Mouse (Mus musculus) lung, postnatal 0 days (tissue): ENCODE results near the gene Tepp. TPM values are rescaled to one million over a fixed set of nuclear protein-coding genes. Genes with fewer than 3 reads are reported as not detected.

Experiments used
- ATAC-seq: fragments of 200-750 bp; cut with Nextera tagmentation; 2 replicates; pipeline ENCODE4 v1.8.0; 2017; ENCODE audit warnings: moderate library complexity
- DNase-seq: peaks from one replicate; pipeline ENCODE4 v3.0.0-alpha.2; 2016; ENCODE audit warnings: low spot score
- H3K27ac ChIP-seq: fragments of 300-500 bp; sonication (generic); 2 replicates; pipeline ENCODE4 v1.5.1; 2014; ENCODE audit warnings: antibody characterized with exemption, mild to moderate bottlenecking, low read length, mixed read lengths
- H3K27me3 ChIP-seq: fragments of 300-500 bp; sonication (generic); replicated peaks from 2 replicates; pipeline ENCODE4 v1.6.1; 2014; ENCODE audit warnings: low read length, mixed read lengths; ENCODE audit not compliant: insufficient read depth
- H3K36me3 ChIP-seq: fragments of 300-500 bp; sonication (generic); 2 replicates; pipeline ENCODE4 v1.6.1; 2014; ENCODE audit warnings: low read length, mixed read lengths; ENCODE audit not compliant: insufficient read depth
- H3K4me1 ChIP-seq: fragments of 300-500 bp; sonication (generic); 2 replicates; pipeline ENCODE4 v1.6.1; 2014; ENCODE audit warnings: antibody characterized with exemption, low read depth, low read length, mixed read lengths; ENCODE audit not compliant: insufficient read depth
- H3K4me2 ChIP-seq: fragments of 300-500 bp; sonication (generic); replicated peaks from 2 replicates; pipeline ENCODE4 v1.6.1; 2014; ENCODE audit warnings: low read depth, mild to moderate bottlenecking, low read length, moderate library complexity, mixed read lengths
- H3K4me3 ChIP-seq: fragments of 300-500 bp; sonication (generic); 2 replicates; pipeline ENCODE4 v1.5.1; 2014; ENCODE audit warnings: low read depth, low read length
- H3K9ac ChIP-seq: fragments of 300-500 bp; sonication (generic); replicated peaks from 2 replicates; pipeline ENCODE4 v1.6.1; 2014; ENCODE audit warnings: low read depth, mild to moderate bottlenecking
- H3K9me3 ChIP-seq: fragments of 300-500 bp; sonication (generic); 2 replicates; pipeline ENCODE4 v1.6.1; 2016; ENCODE audit warnings: low read length, mixed read lengths
- CTCF ChIP-seq: IDR thresholded peaks from 2 replicates; pipeline ENCODE4 v1.5.1; 2016; ENCODE audit warnings: antibody characterized with exemption, mild to moderate bottlenecking
- EP300 ChIP-seq: IDR thresholded peaks from 2 replicates; pipeline ENCODE4 v1.6.1; 2016; ENCODE audit warnings: antibody characterized with exemption, mild to moderate bottlenecking, control low read depth
- WGBS: fragments of 180-500 bp; shearing (Covaris S2); extraction: QIAGEN DNeasy Blood & Tissue Kit; methylation state at CpG from one replicate; pipeline ENCODE4 v1.1.7; 2014; 5-methylcytosine and 5-hydroxymethylcytosine counted together
- polyA plus RNA-seq: library from polyadenylated mRNA; unstranded; fragments of >200 nt; fragmentation: Nextera tagmentation; extraction: Ambion mirVana; gene quantifications from 2 replicates; pipeline ENCODE4 v1.2.1, GENCODE M21; 2015

Tepp gene
- polyA plus RNA-seq, 1 experiment from 2014 or later, result 2.1 TPM

GRCm38 (mm10) chr8:95354606-95355005 is 44.2 kb downstream of the Tepp start:
- TF ChIP-seq CTCF (no peak), EP300 (no peak)
- H3K27ac ChIP-seq, result no peak overlapping the region
- H3K4me3 ChIP-seq, result no peak overlapping the region
- H3K4me2 ChIP-seq, result no peak overlapping the region
- ATAC-seq, result no peak
- no peaks in the 10 kb centered on the region for H3K27me3 ChIP-seq
- WGBS, result 79% methylated on average over 2 of the region's 2 CpGs
- H3K9me3 ChIP-seq, result no peaks in the 10 kb centered on the region
- H3K36me3 ChIP-seq, result no peaks in the 10 kb centered on the region
- peaks cover 21% of the 10 kb centered on the region for H3K4me1 ChIP-seq
- H3K9ac ChIP-seq, result no peak overlapping the region
- peak; percentile 54 for DNase-seq

GRCm38 (mm10) chr8:95358550-95359411 is 48.4 kb downstream of the Tepp start:
- peak; percentile 57; the same call in 1 of the 2 replicates for ATAC-seq
- Histone ChIP-seq H3K36me3 (no peaks in the 10 kb centered on the region), H3K4me2 (no peak overlapping the region), H3K9ac (no peak overlapping the region), H3K27me3 (no peaks in the 10 kb centered on the region), H3K27ac (no peak overlapping the region; the same call in 1 of the 2 replicates), H3K9me3 (no peaks in the 10 kb centered on the region), H3K4me1 (peaks cover 5% of the 10 kb centered on the region), H3K4me3 (no peak overlapping the region)
- no peak for DNase-seq
- 39% methylated on average over 7 of the region's 8 CpGs for WGBS
- TF ChIP-seq CTCF (no peak), EP300 (no peak)

- WGBS, result 29% methylated on average over 7 of the region's 7 CpGs
- TF ChIP-seq EP300, result no peak
- TF ChIP-seq CTCF, result no peak
- Histone ChIP-seq H3K36me3 (no peaks in the 10 kb centered on the region), H3K27ac (no peak overlapping the region), H3K4me3 (no peak overlapping the region), H3K9ac (no peak overlapping the region), H3K4me2 (no peak overlapping the region), H3K27me3 (no peaks in the 10 kb centered on the region), H3K9me3 (no peaks in the 10 kb centered on the region), H3K4me1 (peaks cover 5% of the 10 kb centered on the region)
- no peak for DNase-seq
- ATAC-seq, result no peak; the same call in 1 of the 2 replicates
Observed at GRCm38 (mm10) chr8:95360181-95361015, 50.0 kb downstream of the Tepp start.

- peaks cover 5% of the 10 kb centered on the region for H3K4me1 ChIP-seq
- no peak overlapping the region for H3K9ac ChIP-seq
- H3K27me3 ChIP-seq, result no peaks in the 10 kb centered on the region
- no peak for ATAC-seq
- no peak for DNase-seq
- H3K4me3 ChIP-seq, result no peak overlapping the region
- H3K27ac ChIP-seq, result no peak overlapping the region
- H3K36me3 ChIP-seq, result no peaks in the 10 kb centered on the region
- WGBS, result 54% methylated on average over 3 of the region's 3 CpGs
- H3K4me2 ChIP-seq, result no peak overlapping the region
- TF ChIP-seq CTCF (no peak), EP300 (no peak)
- no peaks in the 10 kb centered on the region for H3K9me3 ChIP-seq
Observed at GRCm38 (mm10) chr8:95361016-95361341, 50.6 kb downstream of the Tepp start.

GRCm38 (mm10) chr8:95362272-95362671 is 51.9 kb downstream of the Tepp start:
- DNase-seq (no peak), ATAC-seq (no peak)
- WGBS, result 60% methylated on average over 6 of the region's 6 CpGs
- peaks cover 5% of the 10 kb centered on the region for H3K4me1 ChIP-seq
- H3K36me3 ChIP-seq, result no peaks in the 10 kb centered on the region
- no peak for TF ChIP-seq CTCF
- TF ChIP-seq EP300, result no peak
- no peaks in the 10 kb centered on the region for H3K9me3 ChIP-seq
- no peaks in the 10 kb centered on the region for H3K27me3 ChIP-seq
- no peak overlapping the region for H3K4me2 ChIP-seq
- no peak overlapping the region for H3K27ac ChIP-seq
- H3K9ac ChIP-seq, result no peak overlapping the region
- H3K4me3 ChIP-seq, result no peak overlapping the region

GRCm38 (mm10) chr8:95363849-95364248 is 53.5 kb downstream of the Tepp start:
- no peaks in the 10 kb centered on the region for H3K36me3 ChIP-seq
- H3K27me3 ChIP-seq, result no peaks in the 10 kb centered on the region
- H3K27ac ChIP-seq, result no peak overlapping the region
- TF ChIP-seq EP300, result no peak
- TF ChIP-seq CTCF, result no peak
- H3K4me2 ChIP-seq, result no peak overlapping the region
- no peak for DNase-seq
- WGBS, result 91% methylated on average over 2 of the region's 2 CpGs
- H3K4me3 ChIP-seq, result no peak overlapping the region
- H3K9ac ChIP-seq, result no peak overlapping the region
- H3K4me1 ChIP-seq, result peaks cover 4% of the 10 kb centered on the region
- no peak for ATAC-seq
- H3K9me3 ChIP-seq, result no peaks in the 10 kb centered on the region
